Mouse (Mus musculus) bone marrow macrophage, adult 2 months (primary cell): ENCODE results near the gene Vegfa. TPM values are rescaled to one million over a fixed set of nuclear protein-coding genes. Genes with fewer than 3 reads are reported as not detected.

ENCODE experiments used
- H3K27ac ChIP-seq: 2 replicates; pipeline ENCODE4 v1.5.1; 2012; ENCODE audit warnings: low read depth, low read length; ENCODE audit not compliant: insufficient read depth
- H3K4me1 ChIP-seq: 2 replicates; pipeline ENCODE4 v1.6.1; 2012; ENCODE audit warnings: low read length; ENCODE audit not compliant: control insufficient read depth, insufficient read depth
- H3K4me3 ChIP-seq: 2 replicates; pipeline ENCODE4 v1.5.1; 2012; ENCODE audit warnings: mild to moderate bottlenecking, low read length, moderate library complexity; ENCODE audit not compliant: insufficient read depth
- CTCF ChIP-seq: IDR thresholded peaks from 2 replicates; pipeline ENCODE4 v1.5.1; 2012; ENCODE audit warnings: low read depth, mild to moderate bottlenecking, low read length, moderate library complexity
- POLR2A ChIP-seq: IDR thresholded peaks from 2 replicates; pipeline ENCODE4 v1.6.1; 2012; ENCODE audit warnings: mild to moderate bottlenecking, low read depth, low read length, borderline replicate concordance
- polyA plus RNA-seq: library from polyadenylated mRNA; stranded (reverse); fragments of >200 nt; gene quantifications from 2 replicates; pipeline ENCODE4 v1.2.4, GENCODE M21; 2012; ENCODE audit not compliant: missing spikeins, insufficient read depth, insufficient read length

Vegfa gene
- polyA plus RNA-seq, 1 experiment = 53.8 TPM

GRCm38 (mm10) chr17:46028210-46029051, 3.7 kb downstream of the Vegfa start:
- peak overlapping the region; percentile 93 for H3K4me3 ChIP-seq
- no peak for TF ChIP-seq POLR2A
- no peak for TF ChIP-seq CTCF
- no peak overlapping the region for H3K27ac ChIP-seq
- H3K4me1 ChIP-seq = peaks cover 25% of the 10 kb centered on the region

DNA sequence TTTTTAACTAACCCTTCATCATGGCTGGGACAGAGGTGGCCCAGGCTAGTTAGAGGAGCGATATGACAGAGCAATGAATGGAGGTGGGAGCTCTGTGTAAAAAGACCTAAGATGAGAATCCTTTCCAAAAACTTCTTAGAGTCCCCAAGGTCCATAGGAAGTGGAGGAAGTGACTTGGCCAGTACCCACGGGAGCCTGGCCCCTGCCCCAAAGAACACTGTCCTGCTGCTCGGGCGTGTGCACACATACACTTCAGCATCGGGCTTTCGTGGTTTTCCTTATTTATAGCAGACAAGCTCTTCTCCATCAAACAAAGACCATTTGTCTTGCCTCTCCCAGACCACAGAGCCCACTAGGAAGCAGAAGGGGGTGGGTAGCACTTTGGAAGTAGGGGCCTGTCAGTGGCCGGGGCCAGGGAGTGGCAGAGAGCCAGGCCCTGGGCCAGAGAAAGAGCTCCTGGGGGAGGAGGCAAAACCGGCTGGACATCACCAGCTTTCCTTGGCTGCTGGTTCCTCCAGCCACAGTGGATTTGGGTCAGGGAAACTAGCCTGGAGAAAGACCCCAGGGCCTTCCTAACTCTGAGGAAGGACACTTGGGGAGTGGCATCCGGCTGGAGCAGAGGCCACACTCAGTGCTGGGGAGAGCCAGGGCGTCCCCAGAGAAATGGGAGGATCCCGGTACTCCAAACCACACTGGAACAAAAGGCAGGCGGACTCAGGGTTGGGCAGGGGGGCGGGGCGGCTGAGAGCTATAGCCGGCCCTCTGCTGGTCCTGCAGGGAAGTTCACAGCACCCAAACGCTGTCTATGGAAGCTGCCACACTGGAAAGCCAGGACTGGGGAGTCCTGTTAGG, 4.9 kb downstream of the Vegfa start:
- Histone ChIP-seq H3K27ac (no peak overlapping the region), H3K4me1 (peaks cover 21% of the 10 kb centered on the region), H3K4me3 (0 out of 2 replicates have a peak overlapping the region, but pooled peaks have one; percentile 1)
- TF ChIP-seq POLR2A (no peak), CTCF (no peak)

- no peak for TF ChIP-seq CTCF
- no peak for TF ChIP-seq POLR2A
- Histone ChIP-seq H3K27ac (no peak overlapping the region), H3K4me1 (peaks cover 21% of the 10 kb centered on the region), H3K4me3 (no peak overlapping the region)
Observed at GRCm38 (mm10) chr17:46025927-46026668, 6.1 kb downstream of the Vegfa start.

DNA sequence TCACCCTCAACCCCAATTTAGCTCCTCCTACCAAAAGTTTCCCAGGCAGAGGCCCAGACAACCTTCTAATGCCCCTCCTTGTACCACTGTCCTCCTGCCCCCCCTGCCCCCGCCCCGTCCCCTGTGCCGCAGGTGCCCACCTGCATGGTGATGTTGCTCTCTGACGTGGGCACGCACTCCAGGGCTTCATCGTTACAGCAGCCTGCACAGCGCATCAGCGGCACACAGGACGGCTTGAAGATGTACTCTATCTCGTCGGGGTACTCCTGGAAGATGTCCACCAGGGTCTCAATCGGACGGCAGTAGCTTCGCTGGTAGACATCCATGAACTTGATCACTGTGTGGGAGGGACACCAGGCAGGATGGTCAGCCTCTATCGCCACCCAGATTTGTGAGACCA, 7.0 kb downstream of the Vegfa start:
- peaks cover 21% of the 10 kb centered on the region for H3K4me1 ChIP-seq
- no peak overlapping the region for H3K4me3 ChIP-seq
- TF ChIP-seq CTCF (no peak), POLR2A (no peak)
- no peak overlapping the region for H3K27ac ChIP-seq

- TF ChIP-seq POLR2A (no peak), CTCF (no peak)
Observed at GRCm38 (mm10) chr17:46024192-46024591, 8.0 kb downstream of the Vegfa start.

DNA sequence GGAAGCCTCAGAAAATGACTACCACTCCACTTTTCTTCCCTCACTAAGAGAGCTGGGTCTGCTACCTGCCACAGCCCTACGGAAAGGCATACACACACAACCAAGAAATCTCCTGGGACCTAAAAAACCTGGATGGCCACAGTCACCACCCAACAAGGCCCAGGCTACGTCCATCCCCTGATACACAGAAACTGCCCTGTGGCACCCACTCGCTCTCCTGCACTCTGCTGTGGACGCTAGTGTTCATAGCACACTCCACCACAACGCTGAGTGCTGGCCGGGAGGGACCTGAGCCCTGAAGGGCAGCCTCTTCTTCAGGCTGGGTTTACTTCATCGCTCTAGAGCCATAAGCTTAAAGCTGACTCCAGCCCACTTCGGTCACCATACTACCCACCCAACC, 8.6 kb downstream of the Vegfa start:
- TF ChIP-seq CTCF = no peak
- TF ChIP-seq POLR2A = no peak

More at GRCm38 (mm10) chr17:46024192-46024591, 8.0 kb downstream of the Vegfa start:
- no peak overlapping the region for H3K27ac ChIP-seq
- peaks cover 17% of the 10 kb centered on the region for H3K4me1 ChIP-seq
- no peak overlapping the region for H3K4me3 ChIP-seq

GRCm38 (mm10) chr17:46022934-46023333, 9.2 kb downstream of the Vegfa start:
- TF ChIP-seq CTCF (no peak), POLR2A (no peak)
- Histone ChIP-seq H3K4me1 (peaks cover 7% of the 10 kb centered on the region), H3K4me3 (no peak overlapping the region), H3K27ac (no peak overlapping the region)

More for the DNA sequence above, 8.6 kb downstream of the Vegfa start:
- no peak overlapping the region for H3K4me3 ChIP-seq
- H3K27ac ChIP-seq = no peak overlapping the region
- H3K4me1 ChIP-seq = peaks cover 11% of the 10 kb centered on the region

GRCm38 (mm10) chr17:46022427-46022826, 9.7 kb downstream of the Vegfa start:
- TF ChIP-seq POLR2A (no peak), CTCF (no peak)
- Histone ChIP-seq H3K4me3 (no peak overlapping the region), H3K4me1 (0 out of 2 replicates have a peak, but pooled peaks cover 3% of the 10 kb centered on the region), H3K27ac (no peak overlapping the region)

DNA sequence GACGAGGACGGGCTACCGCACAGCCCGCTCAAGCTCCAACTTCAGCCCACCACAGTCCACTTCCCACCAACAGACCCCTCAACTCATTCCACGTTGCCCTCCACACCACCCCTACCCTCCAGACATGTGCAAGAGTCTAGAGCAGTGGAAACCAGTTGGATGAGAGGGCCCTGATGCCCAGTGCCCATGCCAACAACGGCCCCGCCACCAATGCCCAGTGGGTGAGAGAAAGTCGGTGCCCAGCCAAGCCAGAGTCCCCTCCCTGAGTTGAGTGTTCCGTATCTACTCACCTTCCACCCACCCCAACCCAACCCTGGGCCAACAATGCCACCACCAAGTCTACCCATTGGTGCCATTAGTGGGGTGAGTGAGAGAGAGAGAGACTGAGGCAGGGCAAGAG, 10.4 kb downstream of the Vegfa start:
- no peaks in the 10 kb centered on the region for H3K4me1 ChIP-seq
- TF ChIP-seq CTCF (no peak), POLR2A (no peak)

More for the DNA sequence above, 10.4 kb downstream of the Vegfa start:
- Histone ChIP-seq H3K4me3 (no peak overlapping the region), H3K27ac (no peak overlapping the region)
